Mouse (Mus musculus) MEL-GATA-1-ER (cell line): ENCODE measurements around the gene Gas1.

Experiments used
- DNase-seq: peaks from one replicate; pipeline ENCODE4 v3.0.0-alpha.2; 2012; ENCODE audit warnings: low read depth; ENCODE audit errors: extremely low read depth

The Gas1 gene

GRCm38 (mm10) chr13:60173591-60174524 lies 3.3 kb downstream of the Gas1 start:
- no peak for DNase-seq

GRCm38 (mm10) chr13:60173186-60173585 lies 4.0 kb downstream of the Gas1 start:
- no peak for DNase-seq

- DNase-seq = no peak
Observed at GRCm38 (mm10) chr13:60172366-60173017, 4.7 kb downstream of the Gas1 start.

GRCm38 (mm10) chr13:60171781-60172180 lies 5.4 kb downstream of the Gas1 start:
- DNase-seq = no peak

GRCm38 (mm10) chr13:60170898-60171715 lies 6.1 kb downstream of the Gas1 start:
- DNase-seq = no peak

- DNase-seq = no peak
Observed at GRCm38 (mm10) chr13:60169026-60169425, 8.1 kb downstream of the Gas1 start.

- no peak for DNase-seq
Observed at GRCm38 (mm10) chr13:60156294-60157126, 20.7 kb downstream of the Gas1 start.

GRCm38 (mm10) chr13:60154170-60154569 lies 23.0 kb downstream of the Gas1 start:
- no peak for DNase-seq

- DNase-seq = no peak
Observed at GRCm38 (mm10) chr13:60148235-60148634, 28.9 kb downstream of the Gas1 start.

GRCm38 (mm10) chr13:60147857-60148181 lies 29.3 kb downstream of the Gas1 start:
- DNase-seq = no peak

- no peak for DNase-seq
Observed at GRCm38 (mm10) chr13:60146994-60147856, 29.9 kb downstream of the Gas1 start.

- no peak for DNase-seq
Observed at GRCm38 (mm10) chr13:60146231-60146630, 30.9 kb downstream of the Gas1 start.

GRCm38 (mm10) chr13:60136962-60137361 lies 40.2 kb downstream of the Gas1 start:
- no peak for DNase-seq

GRCm38 (mm10) chr13:60134439-60134799 lies 42.7 kb downstream of the Gas1 start:
- DNase-seq = no peak

- DNase-seq = no peak
Observed at GRCm38 (mm10) chr13:60133716-60134438, 43.3 kb downstream of the Gas1 start.

- DNase-seq = no peak
Observed at GRCm38 (mm10) chr13:60131771-60132170, 45.4 kb downstream of the Gas1 start.

- DNase-seq = no peak
Observed at GRCm38 (mm10) chr13:60129541-60129940, 47.6 kb downstream of the Gas1 start.

- DNase-seq = no peak
Observed at GRCm38 (mm10) chr13:60126338-60126737, 50.8 kb downstream of the Gas1 start.

GRCm38 (mm10) chr13:60125501-60126305 lies 51.5 kb downstream of the Gas1 start:
- DNase-seq = no peak
